Mouse (Mus musculus) midbrain, embryonic 14.5 days (tissue): Measurements from ENCODE around the gene Tmem132c. TPM values are rescaled to one million over a fixed set of nuclear protein-coding genes. Genes with fewer than 3 reads are reported as not detected.

Experiments
- ATAC-seq: fragments of 200-750 bp; cut with Nextera tagmentation; 2 replicates; pipeline ENCODE4 v1.8.0; 2017; ENCODE audit warnings: moderate number of reproducible peaks, moderate library complexity; ENCODE audit not compliant: low FRiP score, low TSS enrichment
- DNase-seq: peaks from one replicate; pipeline ENCODE4 v3.0.0-alpha.2; 2015
- H3K27ac ChIP-seq: fragments of 300-500 bp; sonication (generic); replicated peaks from 2 replicates; pipeline ENCODE4 v1.5.1; 2014; ENCODE audit warnings: mild to moderate bottlenecking, low read depth, low read length, moderate library complexity
- H3K27me3 ChIP-seq: fragments of 300-500 bp; sonication (generic); 2 replicates; pipeline ENCODE4 v1.6.1; 2014; ENCODE audit warnings: low read length, control low read depth, mixed read lengths; ENCODE audit not compliant: control insufficient read depth, insufficient read depth
- H3K36me3 ChIP-seq: fragments of 300-500 bp; sonication (generic); 2 replicates; pipeline ENCODE4 v1.6.1; 2014; ENCODE audit warnings: low read length, control low read depth; ENCODE audit not compliant: control insufficient read depth, insufficient read depth
- H3K4me1 ChIP-seq: fragments of 300-500 bp; sonication (generic); 2 replicates; pipeline ENCODE4 v1.6.1; 2014; ENCODE audit warnings: mild to moderate bottlenecking, antibody characterized with exemption, low read length, control low read depth; ENCODE audit not compliant: control insufficient read depth, insufficient read depth
- H3K4me2 ChIP-seq: fragments of 300-500 bp; sonication (generic); 2 replicates; pipeline ENCODE4 v1.6.1; 2014; ENCODE audit warnings: mild to moderate bottlenecking, low read length, moderate library complexity
- H3K4me3 ChIP-seq: fragments of 300-500 bp; sonication (generic); replicated peaks from 2 replicates; pipeline ENCODE4 v1.5.1; 2014; ENCODE audit warnings: low read depth, low read length
- H3K9ac ChIP-seq: fragments of 300-500 bp; sonication (generic); replicated peaks from 2 replicates; pipeline ENCODE4 v1.6.1; 2014; ENCODE audit warnings: mild to moderate bottlenecking, low read length, moderate library complexity
- H3K9me3 ChIP-seq: fragments of 300-500 bp; sonication (generic); 2 replicates; pipeline ENCODE4 v1.6.1; 2016; ENCODE audit warnings: low read length, control low read depth, mixed read lengths; ENCODE audit not compliant: control insufficient read depth
- WGBS: fragments of 180-500 bp; shearing (Covaris S2); extraction: QIAGEN DNeasy Blood & Tissue Kit; methylation state at CpG from one replicate; pipeline ENCODE4 v1.1.7; 2014; 5-methylcytosine and 5-hydroxymethylcytosine counted together
- polyA plus RNA-seq: library from polyadenylated mRNA; unstranded; fragments of >200 nt; fragmentation: Nextera tagmentation; extraction: Ambion mirVana; gene quantifications from 2 replicates; pipeline ENCODE4 v1.2.1, GENCODE M21; 2014

Gene Tmem132c
- polyA plus RNA-seq, 1 experiment from 2014 or later: 16.2 TPM

GRCm38 (mm10) chr5:127456076-127456475, 214.5 kb downstream of the Tmem132c start:
- WGBS: 86% methylated on average over 10 of the region's 10 CpGs

DNA sequence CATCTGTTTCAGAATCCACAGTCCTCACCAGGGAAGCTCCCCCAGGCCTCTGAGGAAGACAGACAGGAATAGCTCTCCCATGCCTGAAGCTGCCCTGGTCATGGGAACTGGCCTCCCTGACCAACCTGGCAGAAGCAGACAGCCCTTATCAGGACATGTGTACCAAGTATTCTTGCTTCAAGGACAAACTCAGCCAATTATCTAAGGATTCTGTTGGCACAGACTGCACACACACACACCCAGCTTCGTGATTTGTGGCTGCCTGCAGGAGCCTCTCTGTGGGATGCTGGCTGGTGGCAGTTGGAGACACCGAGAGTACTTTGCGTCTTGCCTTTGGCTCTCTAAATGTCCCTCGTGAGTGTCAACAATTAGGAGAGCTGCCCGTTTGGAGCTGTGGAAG, 226.5 kb downstream of the Tmem132c start:
- Histone ChIP-seq H3K27me3 (no peaks in the 10 kb centered on the region), H3K4me3 (no peak overlapping the region), H3K9me3 (no peaks in the 10 kb centered on the region), H3K4me2 (no peak overlapping the region), H3K27ac (no peak overlapping the region), H3K36me3 (no peaks in the 10 kb centered on the region), H3K9ac (no peak overlapping the region), H3K4me1 (no peaks in the 10 kb centered on the region)
- 46% methylated on average over 5 of the region's 5 CpGs for WGBS
- no peak for ATAC-seq
- no peak for DNase-seq

More at GRCm38 (mm10) chr5:127456076-127456475, 214.5 kb downstream of the Tmem132c start:
- no peak overlapping the region for H3K9ac ChIP-seq
- H3K9me3 ChIP-seq: no peaks in the 10 kb centered on the region
- no peak overlapping the region for H3K27ac ChIP-seq
- no peaks in the 10 kb centered on the region for H3K27me3 ChIP-seq
- ATAC-seq (no peak), DNase-seq (no peak)
- no peak overlapping the region for H3K4me3 ChIP-seq
- no peaks in the 10 kb centered on the region for H3K36me3 ChIP-seq
- no peaks in the 10 kb centered on the region for H3K4me1 ChIP-seq
- no peak overlapping the region for H3K4me2 ChIP-seq

DNA sequence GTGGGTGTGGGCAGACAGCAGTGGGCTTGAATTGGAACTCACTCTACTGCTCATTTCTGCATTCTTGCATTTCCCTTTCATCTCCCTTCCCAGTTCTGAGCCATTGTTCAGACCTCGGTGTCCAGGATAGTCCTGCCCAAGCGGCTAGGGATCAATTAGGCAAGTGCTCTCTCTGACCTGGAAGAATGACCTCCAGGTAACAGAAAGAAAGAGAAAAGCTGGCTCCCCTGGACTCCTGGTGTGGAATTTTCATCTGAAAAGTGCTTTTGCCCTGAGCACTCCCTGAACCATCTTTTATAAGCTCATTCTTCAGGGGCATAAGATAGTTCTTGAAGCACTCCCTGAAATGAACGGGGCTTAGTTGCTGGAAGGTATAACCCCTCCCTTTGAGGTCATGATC, 228.7 kb downstream of the Tmem132c start:
- Histone ChIP-seq H3K9ac (no peak overlapping the region), H3K4me1 (peaks cover 2% of the 10 kb centered on the region; the same call in 1 of the 2 replicates), H3K4me2 (no peak overlapping the region), H3K27ac (no peak overlapping the region), H3K4me3 (no peak overlapping the region), H3K36me3 (no peaks in the 10 kb centered on the region), H3K27me3 (no peaks in the 10 kb centered on the region), H3K9me3 (no peaks in the 10 kb centered on the region)
- 18% methylated on average over 3 of the region's 3 CpGs for WGBS
- no peak for DNase-seq
- ATAC-seq: no peak

DNA sequence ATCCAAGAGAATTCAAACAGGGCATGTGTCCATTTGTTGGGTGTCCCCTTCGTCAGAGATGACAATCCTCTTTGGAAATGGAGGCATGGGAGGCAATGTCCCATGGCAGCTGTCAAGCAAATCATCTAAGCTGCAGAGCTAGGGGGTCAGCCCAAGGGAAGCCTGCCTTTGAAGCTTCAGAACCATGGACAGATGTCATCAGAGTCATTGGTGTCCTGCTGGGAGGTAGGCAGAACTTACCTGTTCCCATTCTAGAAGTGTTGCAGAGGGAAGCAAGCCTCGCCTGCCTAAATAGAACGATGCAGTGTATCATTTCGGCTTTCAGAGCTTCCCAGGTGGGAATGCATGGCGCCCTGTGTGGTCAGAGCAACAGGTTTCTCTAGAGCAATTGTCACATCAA, 230.3 kb downstream of the Tmem132c start:
- H3K36me3 ChIP-seq: no peaks in the 10 kb centered on the region
- H3K27me3 ChIP-seq: no peaks in the 10 kb centered on the region
- WGBS: 74% methylated on average over 5 of the region's 5 CpGs
- ATAC-seq: no peak
- peaks cover 2% of the 10 kb centered on the region; the same call in 1 of the 2 replicates for H3K4me1 ChIP-seq
- H3K27ac ChIP-seq: no peak overlapping the region
- no peak overlapping the region for H3K4me3 ChIP-seq
- no peaks in the 10 kb centered on the region for H3K9me3 ChIP-seq
- H3K9ac ChIP-seq: no peak overlapping the region
- no peak overlapping the region for H3K4me2 ChIP-seq
- no peak for DNase-seq

DNA sequence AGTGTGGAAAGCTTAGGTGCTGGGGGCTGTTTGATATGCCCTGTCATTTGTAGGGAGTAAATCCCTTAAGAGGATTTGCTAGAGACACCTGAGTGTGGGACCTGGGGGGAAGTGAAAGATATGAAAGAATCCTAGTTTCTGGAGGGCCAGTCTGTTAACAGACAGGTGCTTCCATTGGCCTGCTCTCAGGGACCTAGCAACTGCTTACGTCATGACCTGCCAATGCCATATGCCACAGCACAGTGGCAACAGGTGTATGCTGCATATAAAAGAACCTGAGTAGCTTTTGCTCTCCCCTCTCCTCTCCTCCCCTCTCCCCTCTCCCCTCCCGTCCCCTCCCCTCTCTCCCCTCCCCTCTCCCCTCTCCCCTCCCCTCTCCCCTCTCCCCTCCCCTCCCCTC, 232.1 kb downstream of the Tmem132c start:
- 37% methylated on average over 2 of the region's 2 CpGs for WGBS
- peak; percentile 52 for DNase-seq
- H3K4me3 ChIP-seq: no peak overlapping the region
- H3K9me3 ChIP-seq: no peaks in the 10 kb centered on the region
- no peak for ATAC-seq
- no peaks in the 10 kb centered on the region for H3K36me3 ChIP-seq
- H3K4me2 ChIP-seq: no peak overlapping the region
- peaks cover 16% of the 10 kb centered on the region for H3K4me1 ChIP-seq
- H3K27ac ChIP-seq: no peak overlapping the region
- H3K9ac ChIP-seq: no peak overlapping the region
- H3K27me3 ChIP-seq: no peaks in the 10 kb centered on the region

DNA sequence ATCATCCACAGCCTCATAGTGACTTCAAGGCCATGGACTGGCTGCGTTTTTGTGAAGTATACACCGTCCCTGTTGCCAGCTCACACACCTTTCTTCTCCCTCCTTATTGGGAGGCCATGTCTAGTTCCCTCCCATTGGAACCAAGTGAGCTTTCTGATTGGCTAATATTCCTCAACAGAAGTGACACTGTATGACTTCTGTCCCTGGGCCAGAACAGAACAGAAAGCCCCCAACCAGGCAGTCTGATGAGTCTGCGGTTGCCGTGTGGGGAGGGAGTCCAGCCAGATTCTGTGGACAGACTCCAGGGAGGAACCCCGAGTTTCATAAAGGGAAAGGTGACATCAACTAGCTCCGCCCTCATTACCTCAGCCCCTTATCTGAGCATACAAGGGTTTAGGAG, 233.2 kb downstream of the Tmem132c start:
- Histone ChIP-seq H3K9me3 (no peaks in the 10 kb centered on the region), H3K27ac (no peak overlapping the region), H3K4me1 (peaks cover 19% of the 10 kb centered on the region), H3K9ac (no peak overlapping the region), H3K4me2 (no peak overlapping the region), H3K27me3 (0 out of 2 replicates have a peak, but pooled peaks cover 3% of the 10 kb centered on the region), H3K4me3 (no peak overlapping the region), H3K36me3 (no peaks in the 10 kb centered on the region)
- ATAC-seq (no peak), DNase-seq (no peak)
- WGBS: 92% methylated on average over 6 of the region's 6 CpGs

DNA sequence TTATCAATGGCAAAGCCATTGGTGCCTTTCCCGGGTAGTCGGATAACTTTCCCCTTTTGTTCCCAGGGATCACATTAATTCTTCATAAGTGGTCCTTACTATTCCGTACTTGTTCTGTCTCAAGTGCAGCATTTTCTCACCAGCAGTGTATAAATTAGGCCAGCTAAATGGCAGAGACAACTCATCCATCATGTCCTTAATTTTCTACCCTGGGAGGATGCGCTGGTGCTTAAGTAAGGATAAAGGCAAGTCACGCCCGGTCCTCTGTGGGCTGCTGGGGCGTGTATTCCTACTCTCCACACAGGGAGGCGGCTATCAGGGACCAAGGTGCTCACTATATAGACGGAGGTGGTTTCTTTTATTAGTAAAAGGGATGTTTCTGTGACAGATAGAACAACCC, 236.2 kb downstream of the Tmem132c start:
- H3K9me3 ChIP-seq: no peaks in the 10 kb centered on the region
- 0 out of 2 replicates have a peak, but pooled peaks cover 3% of the 10 kb centered on the region for H3K27me3 ChIP-seq
- no peak overlapping the region for H3K4me3 ChIP-seq
- 9% methylated on average over 9 of the region's 9 CpGs for WGBS
- H3K9ac ChIP-seq: no peak overlapping the region
- peaks cover 19% of the 10 kb centered on the region for H3K4me1 ChIP-seq
- ATAC-seq (0 out of 2 replicates have a peak, but pooled peaks have one; percentile 50), DNase-seq (peak; percentile 49)
- peak overlapping the region; percentile 34 for H3K4me2 ChIP-seq
- H3K36me3 ChIP-seq: no peaks in the 10 kb centered on the region
- no peak overlapping the region for H3K27ac ChIP-seq

GRCm38 (mm10) chr5:127478322-127478721, 236.7 kb downstream of the Tmem132c start:
- 0 out of 2 replicates have a peak, but pooled peaks cover 3% of the 10 kb centered on the region for H3K27me3 ChIP-seq
- ATAC-seq (no peak), DNase-seq (peak; percentile 36)
- no peak overlapping the region for H3K9ac ChIP-seq
- H3K27ac ChIP-seq: no peak overlapping the region
- H3K4me1 ChIP-seq: peaks cover 19% of the 10 kb centered on the region
- H3K4me3 ChIP-seq: no peak overlapping the region
- peak overlapping the region; percentile 13; the same call in 1 of the 2 replicates for H3K4me2 ChIP-seq
- H3K9me3 ChIP-seq: no peaks in the 10 kb centered on the region
- 11% methylated on average over 11 of the region's 11 CpGs for WGBS
- no peaks in the 10 kb centered on the region for H3K36me3 ChIP-seq

- no peaks in the 10 kb centered on the region for H3K9me3 ChIP-seq
- no peaks in the 10 kb centered on the region for H3K36me3 ChIP-seq
- H3K4me1 ChIP-seq: peaks cover 25% of the 10 kb centered on the region
- peak; percentile 41 for DNase-seq
- 51% methylated on average over 9 of the region's 9 CpGs for WGBS
- 0 out of 2 replicates have a peak, but pooled peaks cover 3% of the 10 kb centered on the region for H3K27me3 ChIP-seq
- H3K27ac ChIP-seq: no peak overlapping the region
- no peak overlapping the region for H3K9ac ChIP-seq
- no peak for ATAC-seq
- H3K4me2 ChIP-seq: no peak overlapping the region
- no peak overlapping the region for H3K4me3 ChIP-seq
Measured at GRCm38 (mm10) chr5:127480931-127481330, 239.3 kb downstream of the Tmem132c start.
